Mouse (Mus musculus) retina, postnatal 1 day (tissue): Measurements from ENCODE around the gene Nek11.

Experiments
- DNase-seq: peaks from one replicate; pipeline ENCODE4 v3.0.0-alpha.2; 2012

The Nek11 gene

GRCm38 (mm10) chr9:105309553-105310281 is 85.6 kb downstream of the Nek11 start:
- peak; percentile 14 for DNase-seq

DNA sequence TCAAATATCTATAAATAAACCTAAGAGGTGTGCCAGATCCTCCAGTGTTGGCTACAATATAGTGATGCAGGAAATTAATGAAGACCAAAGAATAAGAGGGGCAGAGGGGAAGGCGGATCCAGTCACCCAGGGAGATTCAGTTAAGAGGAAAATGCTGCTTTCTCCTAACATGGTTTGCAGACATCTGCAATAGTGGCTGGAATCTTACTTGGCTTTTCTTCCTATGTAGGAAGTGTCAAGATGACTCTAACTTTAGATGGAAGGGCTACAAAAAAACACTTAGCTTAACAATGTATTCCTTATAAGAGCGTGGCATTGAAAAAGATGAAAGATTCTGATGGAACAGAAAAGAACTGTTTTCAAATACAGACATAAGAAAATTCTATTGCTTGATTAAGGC is 89.3 kb downstream of the Nek11 start:
- DNase-seq: no peak

DNA sequence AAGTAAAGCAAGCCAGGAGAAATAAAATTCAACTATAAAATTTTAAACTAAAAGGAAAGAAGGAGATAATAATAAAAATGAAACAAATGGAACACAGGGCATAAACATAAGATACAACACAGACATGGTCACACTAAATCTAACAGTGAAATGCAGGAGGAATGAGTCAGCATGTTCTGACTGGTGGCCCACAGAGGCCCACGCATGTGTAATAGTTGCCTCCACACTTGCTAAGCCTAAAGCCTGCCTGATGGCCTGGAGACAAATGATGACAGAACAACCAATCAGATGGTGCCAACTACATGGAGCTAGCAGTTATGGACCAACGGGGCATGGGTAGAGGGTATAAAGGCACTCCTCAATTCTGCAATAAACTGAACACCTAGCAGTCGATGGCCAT is 93.1 kb downstream of the Nek11 start:
- no peak for DNase-seq

- DNase-seq: no peak
Measured at GRCm38 (mm10) chr9:105301396-105301795, 93.9 kb downstream of the Nek11 start.

- DNase-seq: no peak
Measured at GRCm38 (mm10) chr9:105300738-105301325, 94.5 kb downstream of the Nek11 start.

- DNase-seq: no peak
Measured at GRCm38 (mm10) chr9:105284670-105285069, 110.7 kb downstream of the Nek11 start.

DNA sequence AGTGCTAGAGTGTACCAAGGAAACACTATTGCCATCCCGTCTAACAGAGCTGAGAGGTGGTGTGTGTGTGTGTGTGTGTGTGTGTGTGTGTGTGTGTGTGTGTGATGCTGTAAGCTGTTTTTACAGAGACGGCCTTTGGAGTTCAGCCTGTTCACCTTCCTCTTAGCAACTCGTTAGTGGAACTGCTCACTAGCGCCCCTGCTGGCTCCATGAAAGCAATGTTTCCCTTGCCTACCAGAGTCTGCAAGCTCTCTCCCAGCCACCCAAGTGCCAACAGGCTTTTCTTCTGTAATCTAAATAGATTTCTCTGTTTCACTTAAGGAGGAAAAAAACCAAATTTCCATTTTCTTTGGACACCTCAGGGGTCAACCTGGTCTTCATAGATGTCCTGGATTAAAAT is 112.6 kb downstream of the Nek11 start:
- DNase-seq: peak; percentile 70

GRCm38 (mm10) chr9:105274925-105275324 is 120.4 kb downstream of the Nek11 start:
- no peak for DNase-seq

DNA sequence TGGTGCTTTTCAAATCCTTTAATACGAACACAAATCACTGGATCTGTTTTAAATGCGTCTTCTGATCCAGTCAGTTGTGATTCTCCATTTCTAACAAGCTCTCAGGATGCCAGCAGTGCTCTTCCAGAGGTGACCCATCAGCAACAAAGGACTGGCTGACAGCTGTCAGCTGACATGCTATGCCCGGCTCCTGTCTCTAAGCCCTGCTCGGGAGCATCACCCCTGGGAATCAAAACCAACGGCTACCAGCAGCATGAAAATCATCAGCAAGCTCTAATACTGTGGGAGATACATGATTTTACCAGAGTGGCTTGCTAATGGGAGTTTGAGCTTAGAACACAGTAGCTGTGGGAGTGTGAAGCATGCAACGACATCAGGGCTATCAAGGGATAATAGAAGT is 121.0 kb downstream of the Nek11 start:
- DNase-seq: peak; percentile 26

- DNase-seq: no peak
Measured at GRCm38 (mm10) chr9:105272241-105272640, 123.1 kb downstream of the Nek11 start.

DNA sequence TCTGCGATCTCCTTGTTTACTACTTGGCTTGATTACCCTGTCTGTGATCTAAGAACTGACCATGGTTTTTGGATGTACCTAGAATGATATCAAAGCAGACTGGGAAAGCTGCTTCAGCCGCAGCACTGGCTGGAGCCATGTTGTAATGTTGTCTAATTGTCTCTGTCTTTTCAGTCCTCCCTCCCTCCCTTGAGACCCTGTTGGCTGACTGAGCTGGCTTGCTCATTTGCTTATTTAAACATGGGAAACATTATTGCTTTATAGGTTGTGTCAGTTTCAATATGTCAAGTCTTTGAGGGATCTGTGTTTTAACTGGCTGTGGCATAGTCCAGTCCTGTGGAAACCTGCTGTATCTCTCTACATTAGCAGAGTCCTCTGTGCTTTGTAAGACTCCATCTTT is 132.2 kb downstream of the Nek11 start:
- DNase-seq: peak; percentile 12

GRCm38 (mm10) chr9:105257668-105258067 is 137.7 kb downstream of the Nek11 start:
- DNase-seq: no peak

GRCm38 (mm10) chr9:105254076-105254475 is 141.2 kb downstream of the Nek11 start:
- DNase-seq: no peak

- no peak for DNase-seq
Measured at GRCm38 (mm10) chr9:105252349-105253041, 142.8 kb downstream of the Nek11 start.

- DNase-seq: no peak
Measured at GRCm38 (mm10) chr9:105251256-105251655, 144.1 kb downstream of the Nek11 start.

DNA sequence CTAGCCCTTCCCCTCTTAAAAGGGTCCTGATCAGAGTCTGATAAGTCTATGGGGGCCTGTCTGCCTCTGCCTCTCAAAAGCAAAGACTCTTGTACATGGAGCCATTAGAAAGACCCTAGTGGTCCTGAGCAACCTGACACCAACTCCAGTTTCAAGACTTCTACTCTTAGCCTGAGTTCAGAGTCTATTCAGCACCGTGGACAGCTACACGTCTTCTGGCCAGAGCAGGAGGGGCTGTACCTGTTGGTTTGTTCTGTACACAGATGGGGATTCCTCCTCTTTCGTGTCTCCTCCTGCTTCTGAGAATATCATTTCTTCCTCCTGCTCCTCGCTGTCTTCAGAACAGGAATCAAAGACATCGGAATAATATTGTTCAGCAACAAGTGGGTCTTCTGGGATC is 151.3 kb downstream of the Nek11 start:
- DNase-seq: peak; percentile 40

DNA sequence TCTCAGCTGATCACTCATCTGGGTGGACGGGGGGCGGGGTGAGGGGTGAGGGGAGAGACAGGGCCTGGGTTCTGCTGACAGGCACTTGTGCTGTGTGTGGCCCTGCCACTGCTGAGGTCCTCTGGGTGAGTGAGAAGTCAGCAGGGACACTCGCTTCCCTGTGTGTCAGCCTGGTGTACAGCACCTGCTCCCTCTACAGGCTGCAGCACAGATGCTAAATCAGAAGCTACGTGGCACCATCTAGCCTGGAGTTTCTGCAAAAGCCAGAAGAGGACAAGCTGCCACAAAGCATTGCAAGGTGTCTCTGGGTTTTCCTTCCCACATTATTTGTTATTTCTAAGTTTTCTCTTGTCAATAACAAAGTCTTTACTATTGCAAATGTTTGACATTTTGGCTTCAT is 180.9 kb downstream of the Nek11 start:
- peak; percentile 9 for DNase-seq

GRCm38 (mm10) chr9:105200305-105200704 is 195.0 kb downstream of the Nek11 start:
- no peak for DNase-seq

DNA sequence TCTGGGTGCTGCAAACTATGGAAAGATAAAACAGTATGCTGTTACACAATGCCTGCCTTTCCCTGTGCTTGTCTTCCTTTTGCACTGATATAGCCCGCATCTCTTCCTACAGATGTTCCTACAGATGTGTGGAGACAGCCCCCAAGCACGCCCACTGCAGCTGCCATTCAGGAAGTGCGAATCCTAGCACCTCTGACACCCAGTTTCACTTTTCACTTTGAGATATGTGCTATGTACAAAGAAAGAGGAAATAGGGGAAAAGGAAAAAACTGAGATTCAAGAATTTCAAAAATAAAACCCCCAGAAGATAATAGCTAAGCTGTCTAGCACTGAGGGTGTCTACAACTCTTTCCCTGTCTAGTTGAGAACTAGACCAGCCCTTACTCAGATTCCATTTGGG is 208.6 kb downstream of the Nek11 start:
- DNase-seq: no peak

GRCm38 (mm10) chr9:105182392-105182791 is 212.9 kb downstream of the Nek11 start:
- no peak for DNase-seq

- no peak for DNase-seq
Measured at GRCm38 (mm10) chr9:105144992-105145391, 250.3 kb downstream of the Nek11 start, which contains the start of gene 1700080E11Rik. Gene 1700080E11Rik (minus strand): TSS chr9:105145092.

DNA sequence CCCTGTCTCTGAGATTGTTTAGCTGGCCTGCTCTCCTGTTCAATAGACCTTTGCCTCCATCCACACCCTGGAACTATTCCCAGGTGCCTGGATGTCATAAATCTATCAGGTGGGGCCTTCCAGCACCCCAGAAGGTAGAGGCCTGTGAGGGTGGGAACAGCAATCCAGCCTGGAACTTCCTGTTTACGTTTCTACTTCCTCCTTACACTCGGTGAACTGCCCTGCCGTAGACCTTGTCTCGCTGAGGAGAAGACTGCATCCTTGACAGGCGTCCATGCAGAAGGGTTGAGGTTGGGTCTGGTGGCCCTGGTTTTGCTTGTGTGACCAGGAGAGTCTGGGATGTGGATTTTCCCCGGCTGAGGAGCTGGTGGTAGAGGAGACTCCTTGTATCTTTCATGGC is 256.1 kb downstream of the Nek11 start:
- DNase-seq: no peak

GRCm38 (mm10) chr9:105136404-105136803 is 258.9 kb downstream of the Nek11 start:
- no peak for DNase-seq

- no peak for DNase-seq
Measured at GRCm38 (mm10) chr9:105134536-105134935, 260.8 kb downstream of the Nek11 start.
